Mouse (Mus musculus) stomach, postnatal 0 days (tissue): ENCODE data around the gene Fbxw10.

Source experiments
- CTCF ChIP-seq: IDR thresholded peaks from 2 replicates; pipeline ENCODE4 v1.5.1; 2016; ENCODE audit warnings: antibody characterized with exemption, low read depth, mild to moderate bottlenecking, moderate library complexity
- EP300 ChIP-seq: optimal IDR thresholded peaks from 2 replicates; pipeline ENCODE3; 2016; ENCODE audit warnings: antibody characterized with exemption

GRCm38 (mm10) chr11:62814625-62815024 lies 32.2 kb upstream of the Fbxw10 start:
- TF ChIP-seq CTCF (no peak), EP300 (no peak)
